Mouse (Mus musculus): ENCODE data around the gene Gm45021. TPM values are rescaled to one million over a fixed set of nuclear protein-coding genes. Genes with fewer than 3 reads are reported as not detected.
A peak's percentile ranks its signal among the peaks of the same experiment; 100 is the strongest.

The Gm45021 gene
- total and polyA plus RNA-seq, 2 experiments from 2014 or later, result not detected

DNA sequence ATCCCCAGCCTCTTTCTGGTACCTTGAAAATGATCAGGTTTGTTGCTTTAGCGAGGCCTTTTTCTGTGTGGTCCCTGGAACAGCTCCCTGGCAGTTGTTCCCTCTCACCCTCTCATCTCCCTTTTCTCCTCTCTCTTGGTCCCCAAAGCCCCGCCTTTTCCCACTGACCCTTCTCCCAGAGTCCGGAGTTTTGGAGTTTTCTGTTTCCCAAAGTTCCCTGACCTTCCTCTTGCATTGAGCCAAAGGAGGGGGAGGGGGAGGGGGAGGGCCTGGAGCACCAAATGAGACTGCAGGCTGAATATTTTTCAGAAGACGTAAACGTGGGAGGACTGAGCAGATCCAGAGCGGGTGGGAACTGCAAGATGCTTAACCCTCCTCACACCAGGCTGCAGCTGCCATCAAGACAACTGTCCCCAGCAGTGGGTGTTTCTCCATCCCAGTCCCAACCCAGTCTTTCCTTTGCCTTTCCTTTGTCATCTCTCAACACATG, 16.8 kb upstream of the Gm45021 start, which contains the start of gene Rarres2:
Gene Rarres2 (minus strand): TSS at position 218 of the 490 bp plus-strand sequence.
- H3K9me3 ChIP-seq (ENCODE audit: low read length), result no peaks in the 10 kb centered on the region
- H3K4me3 ChIP-seq (ENCODE audit: low read depth, low read length), result no peak within 1 kb of the TSS
- no peak for ATAC-seq
- DNase-seq, result no peak
- H3K36me3 ChIP-seq (ENCODE audit: insufficient read depth), result peaks cover 3% of the 10 kb centered on the region; the same call in 1 of the 2 replicates
- H3K4me1 ChIP-seq (ENCODE audit: insufficient read depth), result no peaks in the 10 kb centered on the region
- H3K4me2 ChIP-seq (ENCODE audit: low read depth), result no peak within 1 kb of the TSS
- no peak for TF ChIP-seq CTCF (IDR thresholded peaks at IDR 0.05; ENCODE audit: low read depth)
- no peak within 1 kb of the TSS for H3K27ac ChIP-seq (ENCODE audit: low read depth, low read length)
- no peak within 1 kb of the TSS for H3K9ac ChIP-seq
- H3K27me3 ChIP-seq (ENCODE audit: insufficient read depth, low read length), result no peaks in the 10 kb centered on the region
- 37% methylated on average over 6 of the region's 6 CpGs for WGBS

DNA sequence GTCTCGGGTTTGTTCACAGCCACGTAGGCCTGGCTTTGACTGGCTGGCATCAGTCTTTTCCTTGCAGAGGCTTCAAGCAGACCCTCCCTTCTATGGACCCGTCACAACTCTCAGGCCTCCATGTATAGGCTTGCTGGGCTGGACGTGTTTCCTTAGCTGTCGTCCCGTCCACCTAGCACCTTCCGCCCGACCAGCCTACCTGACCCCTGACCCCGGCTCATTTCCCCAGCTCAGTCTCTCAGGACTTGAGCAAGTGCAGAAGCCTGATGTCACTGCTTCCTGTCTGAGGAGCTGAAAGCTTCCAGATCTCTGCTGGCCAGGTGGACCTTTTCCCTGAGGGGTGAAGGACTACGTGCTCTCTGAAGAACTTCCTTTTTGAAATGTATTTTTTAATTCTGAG, 16.1 kb upstream of the Gm45021 start:
- no peak for TF ChIP-seq CTCF (IDR thresholded peaks at IDR 0.05; ENCODE audit: low read depth)
- ATAC-seq (no peak), DNase-seq (no peak)
- no peak overlapping the region for H3K4me2 ChIP-seq (ENCODE audit: low read depth)
- H3K36me3 ChIP-seq (ENCODE audit: insufficient read depth), result peaks cover 3% of the 10 kb centered on the region; the same call in 1 of the 2 replicates
- no peaks in the 10 kb centered on the region for H3K4me1 ChIP-seq (ENCODE audit: insufficient read depth)
- no peak overlapping the region for H3K9ac ChIP-seq
- 82% methylated on average over 10 of the region's 10 CpGs for WGBS
- no peak overlapping the region for H3K27ac ChIP-seq (ENCODE audit: low read depth, low read length)
- no peaks in the 10 kb centered on the region for H3K27me3 ChIP-seq (ENCODE audit: insufficient read depth, low read length)
- no peak overlapping the region for H3K4me3 ChIP-seq (ENCODE audit: low read depth, low read length)
- H3K9me3 ChIP-seq (ENCODE audit: low read length), result no peaks in the 10 kb centered on the region

DNA sequence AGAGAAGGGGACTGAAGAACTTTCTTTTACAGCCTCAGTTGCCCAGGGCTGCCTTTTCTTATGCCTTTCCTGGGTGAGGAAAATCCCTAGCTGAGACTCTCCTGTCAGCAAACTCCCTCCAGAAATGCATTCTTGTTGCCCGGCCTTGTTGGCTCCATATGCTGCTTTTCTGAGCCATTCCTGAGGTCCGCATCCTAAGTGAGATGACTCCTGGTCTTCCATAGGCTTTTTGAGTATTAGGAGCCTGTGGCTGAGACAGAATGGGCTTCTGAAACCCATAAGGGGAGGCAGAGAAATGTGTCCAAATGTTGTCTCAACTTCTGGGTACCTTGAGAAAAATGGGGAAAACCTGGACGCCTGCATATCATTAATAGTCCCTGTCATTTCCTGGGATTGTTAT, 15.4 kb upstream of the Gm45021 start:
- H3K27me3 ChIP-seq (ENCODE audit: insufficient read depth, low read length), result no peaks in the 10 kb centered on the region
- no peak overlapping the region for H3K27ac ChIP-seq (ENCODE audit: low read depth, low read length)
- no peaks in the 10 kb centered on the region for H3K4me1 ChIP-seq (ENCODE audit: insufficient read depth)
- DNase-seq (no peak), ATAC-seq (no peak)
- 84% methylated on average over 3 of the region's 3 CpGs for WGBS
- H3K4me3 ChIP-seq (ENCODE audit: low read depth, low read length), result no peak overlapping the region
- H3K4me2 ChIP-seq (ENCODE audit: low read depth), result no peak overlapping the region
- H3K9me3 ChIP-seq (ENCODE audit: low read length), result no peaks in the 10 kb centered on the region
- TF ChIP-seq CTCF (IDR thresholded peaks at IDR 0.05; ENCODE audit: low read depth), result no peak
- H3K9ac ChIP-seq, result no peak overlapping the region
- H3K36me3 ChIP-seq (ENCODE audit: insufficient read depth), result no peaks in the 10 kb centered on the region

DNA sequence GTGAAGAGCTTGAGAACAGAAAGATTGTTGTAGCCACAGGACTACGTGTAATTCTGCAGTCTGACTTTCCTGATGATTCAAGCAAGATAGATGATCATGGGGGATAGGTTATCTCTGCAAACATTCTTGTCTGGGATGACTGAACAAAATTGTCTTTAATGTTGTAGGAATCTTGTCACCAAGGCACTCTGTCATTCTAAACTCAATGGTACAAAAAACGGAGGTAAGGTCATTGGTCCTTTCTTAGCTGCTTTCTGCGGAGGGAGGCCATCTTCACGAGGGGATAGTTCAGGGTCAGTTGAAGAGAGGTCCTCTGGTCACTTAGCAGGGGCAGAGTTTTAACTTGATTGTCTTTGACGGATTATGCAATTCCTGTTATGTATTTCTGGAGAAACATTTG, 10.7 kb upstream of the Gm45021 start:
- Histone ChIP-seq H3K4me3 (ENCODE audit: low read depth, low read length) (no peak overlapping the region), H3K27me3 (ENCODE audit: insufficient read depth, low read length) (no peaks in the 10 kb centered on the region), H3K9ac (no peak overlapping the region), H3K4me2 (ENCODE audit: low read depth) (no peak overlapping the region), H3K9me3 (ENCODE audit: low read length) (no peaks in the 10 kb centered on the region), H3K4me1 (ENCODE audit: insufficient read depth) (no peaks in the 10 kb centered on the region), H3K36me3 (ENCODE audit: insufficient read depth) (no peaks in the 10 kb centered on the region), H3K27ac (ENCODE audit: low read depth, low read length) (no peak overlapping the region)
- ATAC-seq, result no peak
- WGBS, result 69% methylated on average over 5 of the region's 5 CpGs
- TF ChIP-seq CTCF (IDR thresholded peaks at IDR 0.05; ENCODE audit: low read depth), result no peak
- DNase-seq, result no peak

DNA sequence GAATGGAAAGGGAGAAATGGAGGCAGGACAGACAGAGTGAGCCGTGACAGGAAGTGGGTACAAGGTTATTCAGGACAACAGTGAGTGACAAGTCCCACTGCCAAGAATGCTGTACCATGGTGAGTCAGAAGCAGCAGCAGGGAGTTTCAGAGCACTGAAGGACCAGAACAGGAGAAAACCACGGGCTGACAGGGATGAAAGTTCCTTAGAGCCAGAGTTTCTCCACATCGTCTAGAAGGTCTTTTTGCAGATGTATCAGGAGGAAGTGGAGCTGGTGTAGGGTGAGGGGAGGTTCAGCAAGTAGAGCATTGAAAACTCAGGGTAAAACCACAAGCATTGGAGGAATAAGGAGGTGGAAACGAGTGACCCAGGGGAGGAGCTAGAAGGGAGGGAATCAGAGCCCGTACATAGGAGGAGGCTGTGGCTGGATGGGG, 10.2 kb upstream of the Gm45021 start:
- Histone ChIP-seq H3K4me3 (ENCODE audit: low read depth, low read length) (no peak overlapping the region), H3K4me2 (ENCODE audit: low read depth) (no peak overlapping the region), H3K9ac (no peak overlapping the region), H3K36me3 (ENCODE audit: insufficient read depth) (no peaks in the 10 kb centered on the region), H3K9me3 (ENCODE audit: low read length) (no peaks in the 10 kb centered on the region), H3K4me1 (ENCODE audit: insufficient read depth) (no peaks in the 10 kb centered on the region), H3K27me3 (ENCODE audit: insufficient read depth, low read length) (no peaks in the 10 kb centered on the region), H3K27ac (ENCODE audit: low read depth, low read length) (no peak overlapping the region)
- no peak for TF ChIP-seq CTCF (IDR thresholded peaks at IDR 0.05; ENCODE audit: low read depth)
- ATAC-seq, result no peak
- WGBS, result 42% methylated on average over 5 of the region's 5 CpGs
- DNase-seq, result no peak

DNA sequence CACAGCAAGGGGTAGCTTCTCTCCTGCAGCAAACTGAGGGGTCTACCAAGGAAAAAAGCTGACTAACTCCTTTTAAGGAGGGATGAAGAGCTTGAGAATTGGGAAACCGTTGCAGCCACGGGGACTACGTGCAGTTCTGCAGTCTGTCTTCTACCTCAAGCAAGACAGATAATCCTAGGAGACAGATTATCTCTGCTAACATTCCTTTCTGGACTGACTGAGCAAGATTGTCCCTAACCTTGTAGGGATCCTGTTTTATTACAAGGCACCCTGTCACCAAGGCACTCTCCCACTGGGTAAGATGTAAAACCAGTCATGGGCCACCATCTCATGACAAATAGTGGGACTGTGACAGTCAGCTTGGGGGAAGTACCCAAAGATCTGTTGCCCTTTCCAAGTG, 8.2 kb upstream of the Gm45021 start:
- 40% methylated on average over 3 of the region's 3 CpGs for WGBS
- H3K27me3 ChIP-seq (ENCODE audit: insufficient read depth, low read length), result no peaks in the 10 kb centered on the region

DNA sequence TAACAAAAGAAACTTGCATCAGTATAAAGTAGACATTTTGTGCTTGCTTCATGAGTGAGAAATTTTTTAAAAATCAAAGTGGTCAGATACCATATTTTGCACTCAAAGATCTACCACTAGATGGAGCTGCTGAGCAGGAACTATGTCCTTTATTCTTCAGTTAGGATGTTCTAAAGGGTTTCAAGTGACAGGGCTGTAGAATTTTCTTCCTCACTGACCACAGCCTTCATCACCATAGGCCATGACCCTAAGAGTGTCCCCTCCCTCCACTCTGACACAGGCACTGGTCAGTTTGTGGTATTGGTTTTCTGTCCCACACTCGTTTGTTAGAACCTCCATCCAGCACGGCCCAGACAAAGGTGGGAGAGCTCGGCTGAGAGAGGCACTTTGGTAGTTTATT, 7.4 kb upstream of the Gm45021 start:
- peak; percentile 83 for TF ChIP-seq CTCF (IDR thresholded peaks at IDR 0.05; ENCODE audit: low read depth)
- H3K4me3 ChIP-seq (ENCODE audit: low read depth, low read length), result no peak overlapping the region
- H3K4me1 ChIP-seq (ENCODE audit: insufficient read depth), result no peaks in the 10 kb centered on the region
- no peak overlapping the region for H3K4me2 ChIP-seq (ENCODE audit: low read depth)
- H3K9me3 ChIP-seq (ENCODE audit: low read length), result no peaks in the 10 kb centered on the region
- H3K9ac ChIP-seq, result no peak overlapping the region
- WGBS, result 61% methylated on average over 3 of the region's 3 CpGs
- no peaks in the 10 kb centered on the region for H3K36me3 ChIP-seq (ENCODE audit: insufficient read depth)
- ATAC-seq (peak; percentile 59; the same call in 1 of the 2 replicates), DNase-seq (peak; percentile 83)
- no peaks in the 10 kb centered on the region for H3K27me3 ChIP-seq (ENCODE audit: insufficient read depth, low read length)
- no peak overlapping the region for H3K27ac ChIP-seq (ENCODE audit: low read depth, low read length)

More for the DNA sequence above, 8.2 kb upstream of the Gm45021 start:
- H3K9ac ChIP-seq, result no peak overlapping the region
- H3K9me3 ChIP-seq (ENCODE audit: low read length), result no peaks in the 10 kb centered on the region
- no peak for ATAC-seq
- H3K4me2 ChIP-seq (ENCODE audit: low read depth), result no peak overlapping the region
- no peak overlapping the region for H3K27ac ChIP-seq (ENCODE audit: low read depth, low read length)
- H3K36me3 ChIP-seq (ENCODE audit: insufficient read depth), result no peaks in the 10 kb centered on the region
- no peak overlapping the region for H3K4me3 ChIP-seq (ENCODE audit: low read depth, low read length)
- no peak for TF ChIP-seq CTCF (IDR thresholded peaks at IDR 0.05; ENCODE audit: low read depth)
- no peaks in the 10 kb centered on the region for H3K4me1 ChIP-seq (ENCODE audit: insufficient read depth)
- no peak for DNase-seq
